Mouse (Mus musculus): ENCODE results near the gene Pate2.
A peak's percentile ranks its signal among the peaks of the same experiment; 100 is the strongest.
"Not testable (repeated sequence)": the region's sequence is repeated elsewhere in the genome, so short reads cannot be mapped to it uniquely, and the experiment has no call there.

The Pate2 gene

DNA sequence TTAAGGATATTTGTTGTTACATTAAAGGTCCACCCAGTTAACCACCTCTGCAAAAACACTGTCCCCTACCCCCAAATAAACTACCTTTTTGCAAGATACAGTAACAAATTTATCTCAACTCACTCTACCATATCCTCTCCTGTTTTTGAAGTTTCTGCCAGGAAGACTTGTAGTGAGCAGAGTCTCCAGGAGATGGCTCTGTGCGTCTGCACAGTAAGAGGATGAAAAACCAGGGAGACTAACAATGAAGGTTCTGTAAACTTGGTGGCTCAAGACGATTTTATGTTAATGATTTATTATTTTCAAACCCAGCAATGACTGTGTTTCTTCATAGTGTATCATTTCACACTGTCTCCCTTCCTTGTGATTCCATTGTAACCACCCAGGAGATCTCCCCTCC, 22.8 kb downstream of the Pate2 start:
- H3K4me1 ChIP-seq (replicated peaks; ENCODE audit: low read depth, low read length): no peaks in the 10 kb centered on the region
- TF ChIP-seq CTCF (conservative IDR thresholded peaks at IDR 0.05; ENCODE audit: low read length) (peak; percentile 37; the same call in 1 of the 2 replicates), POU5F1 (IDR thresholded peaks at IDR 0.05; ENCODE audit: borderline replicate concordance, low read length) (no peak)
- H3K9me3 ChIP-seq (ENCODE audit: low read length): peaks cover 11% of the 10 kb centered on the region
- no peak overlapping the region for H3K4me3 ChIP-seq (replicated peaks; ENCODE audit: low read length)
- no peaks in the 10 kb centered on the region for H3K27me3 ChIP-seq (ENCODE audit: insufficient read depth, low read length)
- no peaks in the 10 kb centered on the region for H3K36me3 ChIP-seq (ENCODE audit: insufficient read depth, low read length)

- peaks cover 22% of the 10 kb centered on the region; the same call in 1 of the 2 replicates for H3K9me3 ChIP-seq (ENCODE audit: low read length)
- H3K27me3 ChIP-seq (ENCODE audit: insufficient read depth, low read length): no peaks in the 10 kb centered on the region
- no peaks in the 10 kb centered on the region for H3K4me1 ChIP-seq (replicated peaks; ENCODE audit: low read depth, low read length)
Observed at GRCm38 (mm10) chr9:35607647-35608405, 37.7 kb downstream of the Pate2 start.

DNA sequence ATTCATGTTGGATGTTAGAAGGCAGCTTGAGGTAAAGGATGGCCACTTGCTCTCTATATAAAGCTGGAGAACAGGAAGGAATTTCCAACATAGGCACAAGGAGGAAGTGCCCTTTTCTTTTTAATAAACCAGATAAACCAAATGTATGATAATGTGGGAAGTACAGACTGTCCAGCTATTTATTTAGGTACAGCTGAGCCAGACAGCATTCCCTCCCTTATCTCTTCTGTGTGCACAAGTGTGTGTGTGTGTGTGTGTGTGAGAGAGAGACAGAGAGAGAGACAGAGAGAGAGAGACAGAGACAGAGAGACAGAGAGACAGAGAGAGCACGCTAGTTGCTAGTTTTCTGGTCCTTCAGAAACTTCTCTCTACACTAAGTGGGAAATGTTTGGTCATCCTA, 41.8 kb downstream of the Pate2 start, which contains the start of gene Pate4:
Gene Pate4 (minus strand): TSS at position 101 of the 400 bp plus-strand sequence.
- no peak within 1 kb of the TSS for H3K4me3 ChIP-seq (replicated peaks; ENCODE audit: low read length)
- H3K9me3 ChIP-seq (ENCODE audit: low read length): no peaks in the 10 kb centered on the region
- no peak for TF ChIP-seq NANOG (IDR thresholded peaks at IDR 0.05; ENCODE audit: borderline replicate concordance, low read length)
- no peak for TF ChIP-seq POU5F1 (IDR thresholded peaks at IDR 0.05; ENCODE audit: borderline replicate concordance, low read length)
- TF ChIP-seq CTCF (conservative IDR thresholded peaks at IDR 0.05; ENCODE audit: low read length): no peak
- H3K36me3 ChIP-seq (ENCODE audit: insufficient read depth, low read length): no peaks in the 10 kb centered on the region
- H3K4me1 ChIP-seq (replicated peaks; ENCODE audit: low read depth, low read length): no peaks in the 10 kb centered on the region
- no peaks in the 10 kb centered on the region for H3K27me3 ChIP-seq (ENCODE audit: insufficient read depth, low read length)

More at GRCm38 (mm10) chr9:35607647-35608405, 37.7 kb downstream of the Pate2 start:
- TF ChIP-seq NANOG (IDR thresholded peaks at IDR 0.05; ENCODE audit: borderline replicate concordance, low read length): no peak
- TF ChIP-seq POU5F1 (IDR thresholded peaks at IDR 0.05; ENCODE audit: borderline replicate concordance, low read length): no peak
- no peak for TF ChIP-seq CTCF (conservative IDR thresholded peaks at IDR 0.05; ENCODE audit: low read length)
- Histone ChIP-seq H3K4me3 (replicated peaks; ENCODE audit: low read length) (no peak overlapping the region), H3K36me3 (ENCODE audit: insufficient read depth, low read length) (no peaks in the 10 kb centered on the region)

DNA sequence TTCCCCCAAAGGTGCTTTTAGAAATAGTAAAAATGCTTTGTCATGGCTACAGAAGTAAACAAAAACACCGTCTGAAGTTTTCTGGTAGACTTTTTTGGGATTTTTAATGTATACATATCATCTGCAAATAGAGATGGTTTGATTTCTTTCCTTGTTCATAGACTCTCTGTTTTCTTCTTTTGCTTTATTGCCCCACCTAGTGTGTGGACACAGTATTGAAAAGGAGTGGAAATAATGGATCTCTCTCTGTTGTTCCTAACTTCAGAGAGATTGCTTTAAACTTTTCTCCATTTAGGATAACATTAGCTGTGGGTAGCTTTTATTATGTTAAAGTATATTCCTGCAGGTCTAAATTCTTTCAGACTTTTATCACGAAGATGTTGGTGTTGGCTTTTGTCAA, 43.9 kb downstream of the Pate2 start:
- H3K4me1 ChIP-seq (replicated peaks; ENCODE audit: low read depth, low read length): no peaks in the 10 kb centered on the region
- no peak overlapping the region for H3K4me3 ChIP-seq (replicated peaks; ENCODE audit: low read length)
- no peaks in the 10 kb centered on the region for H3K27me3 ChIP-seq (ENCODE audit: insufficient read depth, low read length)
- no peak for TF ChIP-seq POU5F1 (IDR thresholded peaks at IDR 0.05; ENCODE audit: borderline replicate concordance, low read length)
- no peak for TF ChIP-seq NANOG (IDR thresholded peaks at IDR 0.05; ENCODE audit: borderline replicate concordance, low read length)
- TF ChIP-seq CTCF (conservative IDR thresholded peaks at IDR 0.05; ENCODE audit: low read length): peak; percentile 41
- H3K9me3 ChIP-seq (ENCODE audit: low read length): no peaks in the 10 kb centered on the region
- H3K36me3 ChIP-seq (ENCODE audit: insufficient read depth, low read length): no peaks in the 10 kb centered on the region

DNA sequence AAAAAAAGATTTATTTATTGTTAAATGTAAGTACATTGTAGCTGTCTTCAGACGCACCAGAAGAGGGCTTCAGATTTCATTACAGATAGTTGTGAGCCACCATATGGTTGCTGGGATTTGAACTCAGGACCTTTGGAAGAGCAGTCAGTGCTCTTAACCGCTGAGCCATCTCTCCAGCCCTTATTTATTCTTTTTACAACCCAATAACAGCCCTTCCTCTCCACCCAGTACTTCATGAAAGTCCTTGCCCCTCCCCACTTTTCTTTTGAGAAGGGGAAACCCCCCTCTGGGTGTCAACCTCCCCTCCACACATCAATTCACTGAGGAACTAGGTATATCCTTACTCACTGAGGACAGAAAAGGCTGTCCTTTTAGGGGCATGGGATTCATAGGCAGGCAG, 46.7 kb downstream of the Pate2 start:
- not testable (repeated sequence) for H3K36me3 ChIP-seq (ENCODE audit: insufficient read depth, low read length); H3K4me1 ChIP-seq (replicated peaks; ENCODE audit: low read depth, low read length); H3K9me3 ChIP-seq (ENCODE audit: low read length); H3K27me3 ChIP-seq (ENCODE audit: insufficient read depth, low read length); H3K4me3 ChIP-seq (replicated peaks; ENCODE audit: low read length)

DNA sequence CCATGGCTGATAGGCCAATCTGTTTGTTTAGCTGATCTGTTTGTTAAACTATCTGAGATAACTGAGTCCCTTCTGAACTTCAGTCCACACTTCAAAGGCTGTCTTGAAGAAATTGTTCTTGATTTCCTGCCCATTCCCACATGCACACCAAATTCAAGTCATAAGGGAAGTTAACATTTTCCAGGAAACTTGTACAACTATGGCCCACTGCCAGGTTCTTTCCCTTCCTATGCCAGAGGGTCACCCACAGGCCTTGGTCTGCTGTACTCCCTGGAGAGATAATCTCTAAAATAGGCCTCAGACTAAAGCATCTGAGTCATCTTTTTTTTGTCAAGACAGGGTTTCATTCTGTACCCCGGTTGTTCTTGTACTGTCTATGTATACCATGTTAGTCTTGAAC, 62.9 kb downstream of the Pate2 start:
- Histone ChIP-seq H3K4me1 (replicated peaks; ENCODE audit: low read depth, low read length) (no peaks in the 10 kb centered on the region), H3K4me3 (replicated peaks; ENCODE audit: low read length) (no peak overlapping the region), H3K27me3 (ENCODE audit: insufficient read depth, low read length) (no peaks in the 10 kb centered on the region), H3K36me3 (ENCODE audit: insufficient read depth, low read length) (no peaks in the 10 kb centered on the region), H3K9me3 (ENCODE audit: low read length) (no peaks in the 10 kb centered on the region)
- TF ChIP-seq POU5F1 (IDR thresholded peaks at IDR 0.05; ENCODE audit: borderline replicate concordance, low read length): no peak
- no peak for TF ChIP-seq CTCF (conservative IDR thresholded peaks at IDR 0.05; ENCODE audit: low read length)
- no peak for TF ChIP-seq NANOG (IDR thresholded peaks at IDR 0.05; ENCODE audit: borderline replicate concordance, low read length)

- no peak within 1 kb of the TSS for H3K4me3 ChIP-seq (replicated peaks; ENCODE audit: low read length)
- peaks cover 8% of the 10 kb centered on the region for H3K9me3 ChIP-seq (ENCODE audit: low read length)
- H3K4me1 ChIP-seq (replicated peaks; ENCODE audit: low read depth, low read length): no peaks in the 10 kb centered on the region
- H3K27me3 ChIP-seq (ENCODE audit: insufficient read depth, low read length): no peaks in the 10 kb centered on the region
- H3K36me3 ChIP-seq (ENCODE audit: insufficient read depth, low read length): no peaks in the 10 kb centered on the region
- no peak for TF ChIP-seq NANOG (IDR thresholded peaks at IDR 0.05; ENCODE audit: borderline replicate concordance, low read length)
- TF ChIP-seq CTCF (conservative IDR thresholded peaks at IDR 0.05; ENCODE audit: low read length): no peak
- no peak for TF ChIP-seq POU5F1 (IDR thresholded peaks at IDR 0.05; ENCODE audit: borderline replicate concordance, low read length)
Observed at GRCm38 (mm10) chr9:35648102-35648501, 78.0 kb downstream of the Pate2 start, which contains the start of gene Pate3. TSS of gene Pate3 (minus strand) at chr9:35648202.

GRCm38 (mm10) chr9:35673557-35673956, 103.5 kb downstream of the Pate2 start:
- H3K27me3 ChIP-seq (ENCODE audit: insufficient read depth, low read length): no peaks in the 10 kb centered on the region

DNA sequence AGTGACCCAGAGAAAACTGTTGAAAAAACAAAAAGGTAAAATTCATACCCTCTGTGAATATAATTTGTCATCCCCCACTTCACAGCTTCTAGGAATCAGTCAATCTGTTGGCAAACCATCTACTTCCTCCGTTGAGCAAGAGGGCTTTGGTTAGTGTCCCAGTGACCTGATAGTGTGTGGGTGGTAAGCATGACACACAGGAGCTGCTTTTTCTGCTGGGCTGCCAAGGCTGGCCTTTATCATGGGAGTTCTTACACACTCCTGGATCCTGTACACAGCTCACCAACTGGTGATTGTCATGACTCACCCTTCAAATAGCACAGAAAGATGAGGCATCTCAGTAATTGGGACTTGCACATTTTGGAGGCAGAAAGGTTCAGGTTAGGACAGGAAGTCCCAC, 116.9 kb downstream of the Pate2 start, which contains the start of gene Pate1:
Gene Pate1 (minus strand): TSS at position 378 of the 400 bp plus-strand sequence.
- no peaks in the 10 kb centered on the region for H3K27me3 ChIP-seq (ENCODE audit: insufficient read depth, low read length)
- H3K9me3 ChIP-seq (ENCODE audit: low read length): no peaks in the 10 kb centered on the region
- no peaks in the 10 kb centered on the region for H3K4me1 ChIP-seq (replicated peaks; ENCODE audit: low read depth, low read length)
- no peak for TF ChIP-seq CTCF (conservative IDR thresholded peaks at IDR 0.05; ENCODE audit: low read length)
- no peak for TF ChIP-seq POU5F1 (IDR thresholded peaks at IDR 0.05; ENCODE audit: borderline replicate concordance, low read length)
- no peak for TF ChIP-seq NANOG (IDR thresholded peaks at IDR 0.05; ENCODE audit: borderline replicate concordance, low read length)
- no peaks in the 10 kb centered on the region for H3K36me3 ChIP-seq (ENCODE audit: insufficient read depth, low read length)
- H3K4me3 ChIP-seq (replicated peaks; ENCODE audit: low read length): no peak within 1 kb of the TSS

More at GRCm38 (mm10) chr9:35673557-35673956, 103.5 kb downstream of the Pate2 start:
- Histone ChIP-seq H3K4me3 (replicated peaks; ENCODE audit: low read length) (no peak overlapping the region), H3K9me3 (ENCODE audit: low read length) (peaks cover 41% of the 10 kb centered on the region), H3K36me3 (ENCODE audit: insufficient read depth, low read length) (no peaks in the 10 kb centered on the region), H3K4me1 (replicated peaks; ENCODE audit: low read depth, low read length) (no peaks in the 10 kb centered on the region)
- no peak for TF ChIP-seq POU5F1 (IDR thresholded peaks at IDR 0.05; ENCODE audit: borderline replicate concordance, low read length)
- TF ChIP-seq CTCF (conservative IDR thresholded peaks at IDR 0.05; ENCODE audit: low read length): no peak
- TF ChIP-seq NANOG (IDR thresholded peaks at IDR 0.05; ENCODE audit: borderline replicate concordance, low read length): no peak
